12 mouse cellular contexts compared by ENCODE assay signal in the genomic region with DNA sequence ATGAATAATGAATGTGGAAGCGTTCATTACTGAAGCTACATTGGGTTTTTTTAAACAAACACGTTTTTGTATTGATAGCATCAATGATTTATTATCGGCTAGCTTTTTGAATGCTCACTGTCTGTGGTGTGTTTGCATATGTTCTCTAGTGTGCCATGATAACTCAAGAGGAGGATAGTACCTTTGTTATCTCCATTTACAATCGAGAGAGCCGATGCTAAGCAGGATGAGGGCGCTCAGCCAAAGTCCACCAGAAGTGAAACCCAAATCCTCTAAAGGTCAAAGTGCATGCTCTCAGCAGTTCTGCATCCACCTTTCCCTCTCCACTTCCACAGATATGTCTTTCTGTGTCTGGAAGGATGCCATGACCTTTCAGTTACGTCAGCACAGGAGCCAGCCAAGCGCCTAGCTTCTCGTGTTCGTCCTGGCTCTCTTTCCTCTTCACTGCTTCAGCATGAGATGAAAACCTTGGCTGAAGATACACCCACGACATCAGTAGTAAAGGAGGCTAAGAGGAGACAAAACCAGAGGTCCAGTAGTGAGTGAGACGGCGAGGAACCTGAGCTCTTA. TPM values are rescaled to one million over a fixed set of nuclear protein-coding genes. Genes with fewer than 3 reads are reported as not detected.
DNase-seq lines count a peak whose midpoint lies in the region; ATAC-seq and TF ChIP-seq lines count a peak whose summit lies in the region.
"Had no signal": no experiment of that assay in that cellular context is flagged by ENCODE, and none has a peak within 500 bp of the region (broad histone marks: within the 10 kb centered on the region; RNA-seq: fewer than 3 reads in every experiment).

No protein-coding gene starts in this region.

- no peak overlapping the region for H3K4me2 ChIP-seq in kidney, embryonic 16.5 days (replicated peaks; ENCODE audit: low read depth, low read length)
- no peak overlapping the region for H3K4me2 ChIP-seq in stomach, postnatal 0 days (replicated peaks; ENCODE audit: low read depth)
- H3K4me2 ChIP-seq: embryonic facial prominence, embryonic 15.5 days; limb, embryonic 13.5 days had no signal

- no peaks in the 10 kb centered on the region for H3K9me3 ChIP-seq in kidney, embryonic 16.5 days (ENCODE audit: low read length)
- H3K9me3 ChIP-seq in stomach, postnatal 0 days (ENCODE audit: control insufficient read depth, low read length) = no peaks in the 10 kb centered on the region
- H3K9me3 ChIP-seq: embryonic facial prominence, embryonic 15.5 days; limb, embryonic 13.5 days had no signal

- H3K27ac ChIP-seq in kidney, embryonic 16.5 days (ENCODE audit: low read length) = no peak overlapping the region
- H3K27ac ChIP-seq in stomach, postnatal 0 days (replicated peaks) = no peak overlapping the region
- H3K27ac ChIP-seq: embryonic facial prominence, embryonic 15.5 days; limb, embryonic 13.5 days had no signal

- no peak for TF ChIP-seq EP300 in stomach, postnatal 0 days (optimal IDR thresholded peaks at IDR 0.05)

- no peaks in the 10 kb centered on the region for H3K27me3 ChIP-seq in kidney, embryonic 16.5 days (ENCODE audit: insufficient read depth, low read length)
- no peaks in the 10 kb centered on the region for H3K27me3 ChIP-seq in stomach, postnatal 0 days (ENCODE audit: control insufficient read depth, insufficient read depth, low read length)
- H3K27me3 ChIP-seq: embryonic facial prominence, embryonic 15.5 days; limb, embryonic 13.5 days had no signal

- H3K4me3 ChIP-seq in kidney, embryonic 16.5 days (ENCODE audit: low read length) = no peak overlapping the region
- H3K4me3 ChIP-seq in stomach, postnatal 0 days (ENCODE audit: low read depth, low read length) = no peak overlapping the region
- H3K4me3 ChIP-seq: embryonic facial prominence, embryonic 15.5 days; limb, embryonic 13.5 days had no signal

- 22% methylated on average over 13 of the region's 13 CpGs for WGBS in kidney, embryonic 16.5 days
- 52% methylated on average over 13 of the region's 13 CpGs for WGBS in stomach, postnatal 0 days

- no peak overlapping the region for H3K9ac ChIP-seq in kidney, embryonic 16.5 days (replicated peaks; ENCODE audit: low read length)
- no peak overlapping the region for H3K9ac ChIP-seq in stomach, postnatal 0 days (ENCODE audit: low read length)
- H3K9ac ChIP-seq: embryonic facial prominence, embryonic 15.5 days; limb, embryonic 13.5 days had no signal

- TF ChIP-seq CTCF in stomach, postnatal 0 days (IDR thresholded peaks at IDR 0.05; ENCODE audit: low read depth) = no peak

- DNase-seq in kidney, adult 11 months = peak; percentile 85
- peak; percentile 52 for DNase-seq in adrenal gland, adult 8-10 months
- DNase-seq in gastrocnemius, adult 8-10 months (ENCODE audit: low spot score in 2 of 2) = peak; percentile 54 to 74
- DNase-seq in kidney, postnatal 4 days = peak; percentile 26 to 41
- DNase-seq in stomach, postnatal 0 days (ENCODE audit: low spot score) = no peak
- DNase-seq in frontal cortex, postnatal 14 days (ENCODE audit: low spot score in 2 of 2) = no peak
- DNase-seq: cerebellum, adult 18-20 months; layer of hippocampus, postnatal 36 days; thymus, postnatal 14 days had no signal

- peaks cover 8% of the 10 kb centered on the region for H3K4me1 ChIP-seq in kidney, embryonic 16.5 days (ENCODE audit: insufficient read depth, low read length)
- H3K4me1 ChIP-seq in stomach, postnatal 0 days (replicated peaks; ENCODE audit: control insufficient read depth, insufficient read depth) = no peaks in the 10 kb centered on the region
- H3K4me1 ChIP-seq: embryonic facial prominence, embryonic 15.5 days had no signal

- ATAC-seq in kidney, embryonic 16.5 days (ENCODE audit: low FRiP score, low TSS enrichment) = no peak; the same call in 1 of the 2 replicates
- no peak for ATAC-seq in stomach, postnatal 0 days (ENCODE audit: low FRiP score, low TSS enrichment)

- H3K36me3 ChIP-seq in kidney, embryonic 16.5 days (ENCODE audit: insufficient read depth, low read length) = no peaks in the 10 kb centered on the region
- no peaks in the 10 kb centered on the region for H3K36me3 ChIP-seq in stomach, postnatal 0 days (ENCODE audit: control insufficient read depth, insufficient read depth, low read length)
- H3K36me3 ChIP-seq: embryonic facial prominence, embryonic 15.5 days; limb, embryonic 13.5 days had no signal

RNA-seq across cellular contexts. Expression of gene Tlk1, which starts 16.6 kb away (rescaled TPM):
- 25.0 and 28.6 TPM in 2 replicates for polyA plus RNA-seq in kidney, embryonic 16.5 days (2015; fragmentation: Nextera tagmentation; extraction: Ambion mirVana)
- total RNA-seq in adrenal gland, adult 8-10 months (2022) = 10 to 100 TPM; 58.4 to 69.2 (median 61.3) TPM
- 10 to 100 TPM; 37.8 to 44.5 (median 40.8) TPM for total RNA-seq in gastrocnemius, adult 8-10 months (2022)
- polyA plus RNA-seq in stomach, postnatal 0 days (2015; fragmentation: Nextera tagmentation; extraction: Ambion mirVana) = 26.0 and 26.7 TPM in 2 replicates

Comparison
In these comparisons a context has a peak if more than half of its experiments do, and no peak if none do; other contexts are left out.
1. DNase-seq: peak in kidney, adult 11 months (single experiment), adrenal gland, adult 8-10 months (single experiment), gastrocnemius, adult 8-10 months (2 of 2) and kidney, postnatal 4 days (2 of 2); none in stomach, postnatal 0 days (single experiment) and frontal cortex, postnatal 14 days (0 of 2).